Mouse (Mus musculus) neutrophil, adult 59 days (primary cell): ENCODE measurements around the gene Pgm1. TPM values are rescaled to one million over a fixed set of nuclear protein-coding genes. Genes with fewer than 3 reads are reported as not detected.

Experiments
- total RNA-seq, 2 experiments: library from RNA; stranded (reverse); gene quantifications; 1 replicate in 1 of 2; 2 replicates in 1 of 2; pipeline ENCODE4 v1.2.4; 2023

Gene Pgm1
- 10 to 100 TPM; 17.5 to 18.1 TPM for total RNA-seq

GRCm38 (mm10) chr4:99929149-99929612, at the start of gene Pgm1:
Gene Pgm1 (plus strand): TSS chr4:99929414.

GRCm38 (mm10) chr4:99929613-99930517, 651 bp downstream of the Pgm1 start, which contains the start of gene Itgb3bp:
Gene Itgb3bp (minus strand): TSS chr4:99929813.

Other genes with a start within 250 kb of the Pgm1 start
- 10 to 100 TPM in 1 of 2 experiments, 1 to 10 TPM in 1; 6.6 to 10.9 TPM for gene Alg6, start 213.8 kb upstream of the Pgm1 start, total RNA-seq
- 1 to 10 TPM; 1.6 to 3.5 TPM for gene Efcab7, start 100.2 kb upstream of the Pgm1 start, total RNA-seq
- gene Itgb3bp, start 399 bp downstream of the Pgm1 start, total RNA-seq = 1 to 10 TPM; 2.8 to 3.7 TPM
- gene Ror1, start 166.4 kb downstream of the Pgm1 start, total RNA-seq = under 1 TPM in 1 of 2 experiments, not detected in 1; 0.09 TPM